Mouse (Mus musculus) forebrain, embryonic 11.5 days (tissue): ENCODE results near the gene Igf2bp2. TPM values are rescaled to one million over a fixed set of nuclear protein-coding genes. Genes with fewer than 3 reads are reported as not detected.

Experiments
- ATAC-seq: fragments of 200-750 bp; cut with Nextera tagmentation; replicated peaks from 2 replicates; pipeline ENCODE4 v1.8.0; 2017; ENCODE audit warnings: moderate TSS enrichment; ENCODE audit not compliant: low FRiP score
- DNase-seq: peaks from one replicate; pipeline ENCODE4 v3.0.0-alpha.2; 2017; ENCODE audit warnings: low spot score
- H3K27ac ChIP-seq: fragments of 300-500 bp; sonication (generic); 2 replicates; pipeline ENCODE4 v1.5.1; 2014; ENCODE audit warnings: low read depth, low read length
- H3K27me3 ChIP-seq: fragments of 300-500 bp; sonication (generic); 2 replicates; pipeline ENCODE4 v1.6.1; 2014; ENCODE audit warnings: mild to moderate bottlenecking, low read length, mixed read lengths; ENCODE audit not compliant: control insufficient read depth, insufficient read depth
- H3K36me3 ChIP-seq: fragments of 300-500 bp; sonication (generic); 2 replicates; pipeline ENCODE4 v1.6.1; 2014; ENCODE audit warnings: mild to moderate bottlenecking, low read length, moderate library complexity, mixed read lengths; ENCODE audit not compliant: control insufficient read depth, insufficient read depth
- H3K4me1 ChIP-seq: fragments of 300-500 bp; sonication (generic); replicated peaks from 2 replicates; pipeline ENCODE4 v1.6.1; 2014; ENCODE audit warnings: low read length, mixed read lengths; ENCODE audit not compliant: control insufficient read depth, insufficient read depth
- H3K4me2 ChIP-seq: fragments of 300-500 bp; sonication (generic); 2 replicates; pipeline ENCODE4 v1.6.1; 2014; ENCODE audit warnings: low read depth, mild to moderate bottlenecking, low read length, moderate library complexity, mixed read lengths; ENCODE audit not compliant: severe bottlenecking
- H3K4me3 ChIP-seq: fragments of 300-500 bp; sonication (generic); 2 replicates; pipeline ENCODE4 v1.5.1; 2014; ENCODE audit warnings: low read depth, low read length
- H3K9ac ChIP-seq: fragments of 300-500 bp; sonication (generic); 2 replicates; pipeline ENCODE4 v1.6.1; 2014; ENCODE audit warnings: low read length
- H3K9me3 ChIP-seq: fragments of 300-500 bp; sonication (generic); 2 replicates; pipeline ENCODE4 v1.6.1; 2016; ENCODE audit warnings: low read length, mixed read lengths; ENCODE audit not compliant: control insufficient read depth
- WGBS: fragments of 180-500 bp; shearing (Covaris S2); extraction: QIAGEN DNeasy Blood & Tissue Kit; methylation state at CpG from one replicate; pipeline ENCODE4 v1.1.7; 2014; 5-methylcytosine and 5-hydroxymethylcytosine counted together
- polyA plus RNA-seq: library from polyadenylated mRNA; unstranded; fragments of >200 nt; fragmentation: Nextera tagmentation; extraction: Ambion mirVana; gene quantifications from 2 replicates; pipeline ENCODE4 v1.2.1, GENCODE M21; 2014

Gene Igf2bp2
- polyA plus RNA-seq, 1 experiment from 2014 or later: 169 TPM

DNA sequence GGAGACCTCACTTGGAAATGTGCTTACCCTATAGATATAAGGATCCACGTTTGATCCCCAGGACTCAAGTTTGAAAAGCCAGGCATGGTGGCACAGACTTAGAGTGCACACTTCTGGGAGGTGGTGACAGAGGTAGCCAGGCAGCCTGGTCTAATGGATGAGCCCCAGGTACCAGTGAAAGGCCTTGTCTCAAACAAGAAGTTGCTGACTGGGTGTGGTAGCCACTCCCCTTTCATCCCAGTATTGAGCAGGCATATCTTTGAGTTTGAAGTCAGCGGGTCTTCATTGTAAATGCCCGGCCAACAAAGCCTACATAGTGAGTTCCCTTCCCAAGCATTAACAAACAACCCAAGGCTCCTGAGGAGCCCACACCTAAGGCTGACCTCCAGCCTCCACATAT, 15.7 kb upstream of the Igf2bp2 start:
- 76% methylated on average over 3 of the region's 3 CpGs for WGBS
- DNase-seq (peak; percentile 9), ATAC-seq (no peak)

DNA sequence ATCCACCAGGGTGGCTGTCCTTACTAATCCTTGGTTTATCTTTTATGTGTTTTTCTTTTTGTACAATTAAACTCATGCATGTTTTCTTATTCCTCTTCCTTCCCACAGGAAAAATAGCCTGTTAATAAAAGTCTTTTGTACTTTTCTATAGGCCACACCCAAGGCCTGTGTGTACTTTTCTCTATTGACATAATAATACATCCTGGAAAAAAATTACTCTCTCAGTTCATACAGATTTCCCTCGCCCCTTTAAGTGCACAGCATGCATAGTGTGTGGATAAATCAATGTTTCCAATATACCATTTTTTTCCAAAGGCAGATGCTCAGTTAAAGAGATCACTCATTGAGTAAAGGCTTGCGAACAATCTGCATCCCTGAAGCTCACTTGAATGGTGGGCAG, 14.9 kb upstream of the Igf2bp2 start:
- Histone ChIP-seq H3K9ac (no peak overlapping the region), H3K9me3 (no peaks in the 10 kb centered on the region; the same call in 1 of the 2 replicates), H3K27me3 (no peaks in the 10 kb centered on the region), H3K27ac (no peak overlapping the region), H3K4me1 (no peaks in the 10 kb centered on the region), H3K36me3 (no peaks in the 10 kb centered on the region), H3K4me3 (no peak overlapping the region), H3K4me2 (no peak overlapping the region)
- 82% methylated on average over 2 of the region's 2 CpGs for WGBS
- no peak for ATAC-seq
- no peak for DNase-seq

More for the DNA sequence above, 15.7 kb upstream of the Igf2bp2 start:
- H3K4me1 ChIP-seq: no peaks in the 10 kb centered on the region
- H3K9me3 ChIP-seq: no peaks in the 10 kb centered on the region; the same call in 1 of the 2 replicates
- no peak overlapping the region for H3K27ac ChIP-seq
- no peaks in the 10 kb centered on the region for H3K36me3 ChIP-seq
- H3K9ac ChIP-seq: no peak overlapping the region
- H3K4me3 ChIP-seq: no peak overlapping the region
- H3K4me2 ChIP-seq: no peak overlapping the region
- no peaks in the 10 kb centered on the region for H3K27me3 ChIP-seq

- Histone ChIP-seq H3K36me3 (no peaks in the 10 kb centered on the region), H3K4me1 (peaks cover under 1% of the 10 kb centered on the region; the same call in 1 of the 2 replicates), H3K9ac (no peak overlapping the region), H3K27ac (no peak overlapping the region), H3K4me3 (no peak overlapping the region), H3K4me2 (no peak overlapping the region), H3K27me3 (no peaks in the 10 kb centered on the region), H3K9me3 (no peaks in the 10 kb centered on the region)
- no peak for DNase-seq
- WGBS: 94% methylated on average over 8 of the region's 8 CpGs
- no peak for ATAC-seq
Observed at GRCm38 (mm10) chr16:22168731-22169130, 5.6 kb upstream of the Igf2bp2 start.

GRCm38 (mm10) chr16:22165556-22165955, 2.5 kb upstream of the Igf2bp2 start:
- H3K9ac ChIP-seq: no peak overlapping the region
- no peak overlapping the region for H3K4me3 ChIP-seq
- no peaks in the 10 kb centered on the region for H3K27me3 ChIP-seq
- peak; percentile 49 for DNase-seq
- H3K27ac ChIP-seq: no peak overlapping the region
- WGBS: 84% methylated on average over 5 of the region's 5 CpGs
- peaks cover 2% of the 10 kb centered on the region; the same call in 1 of the 2 replicates for H3K4me1 ChIP-seq
- H3K36me3 ChIP-seq: no peaks in the 10 kb centered on the region
- H3K9me3 ChIP-seq: no peaks in the 10 kb centered on the region
- H3K4me2 ChIP-seq: no peak overlapping the region
- no peak for ATAC-seq

DNA sequence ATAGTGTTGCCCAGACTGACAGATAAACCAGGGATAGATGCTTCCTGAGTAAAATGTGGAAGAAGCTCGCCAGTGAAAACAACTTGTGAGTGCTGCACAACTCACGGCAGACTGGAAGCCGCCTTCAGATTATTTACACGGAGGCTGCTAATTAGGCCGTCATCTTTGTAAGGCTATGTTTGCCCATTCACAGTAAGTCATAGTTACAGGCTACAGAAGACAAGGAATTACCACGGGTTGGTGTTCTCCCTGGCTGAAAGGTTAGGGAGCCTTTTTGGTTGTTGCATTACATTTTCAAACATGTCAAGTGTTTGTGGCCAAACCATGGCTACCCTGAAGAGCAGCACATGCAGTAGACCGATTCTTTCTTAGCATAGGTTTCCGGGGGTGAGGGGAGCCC, 1.3 kb upstream of the Igf2bp2 start:
- Histone ChIP-seq H3K27ac (no peak overlapping the region), H3K36me3 (no peaks in the 10 kb centered on the region), H3K4me3 (0 out of 2 replicates have a peak overlapping the region, but pooled peaks have one; percentile 97), H3K4me2 (peak overlapping the region; percentile 15; the same call in 1 of the 2 replicates), H3K4me1 (peaks cover 2% of the 10 kb centered on the region; the same call in 1 of the 2 replicates), H3K9ac (0 out of 2 replicates have a peak overlapping the region, but pooled peaks have one; percentile 99), H3K9me3 (no peaks in the 10 kb centered on the region), H3K27me3 (no peaks in the 10 kb centered on the region)
- peak; percentile 35 for DNase-seq
- WGBS: 50% methylated on average over 8 of the region's 8 CpGs
- no peak for ATAC-seq

- H3K27me3 ChIP-seq: no peaks in the 10 kb centered on the region
- WGBS: 1% methylated on average over 25 of the region's 27 CpGs
- no peaks in the 10 kb centered on the region for H3K9me3 ChIP-seq
- H3K4me1 ChIP-seq: peaks cover 2% of the 10 kb centered on the region; the same call in 1 of the 2 replicates
- H3K27ac ChIP-seq: peak overlapping the region; percentile 88
- peak overlapping the region; percentile 83 for H3K4me2 ChIP-seq
- peak; percentile 70 for ATAC-seq
- peak overlapping the region; percentile 97 for H3K4me3 ChIP-seq
- no peaks in the 10 kb centered on the region for H3K36me3 ChIP-seq
- peak; percentile 80 for DNase-seq
- H3K9ac ChIP-seq: peak overlapping the region; percentile 99
Observed at GRCm38 (mm10) chr16:22163456-22163851, 355 bp upstream of the Igf2bp2 start.

GRCm38 (mm10) chr16:22162066-22162511, 1.0 kb downstream of the Igf2bp2 start:
- Histone ChIP-seq H3K4me1 (peaks cover 4% of the 10 kb centered on the region; the same call in 1 of the 2 replicates), H3K27me3 (no peaks in the 10 kb centered on the region), H3K4me2 (peak overlapping the region; percentile 83), H3K4me3 (peak overlapping the region; percentile 97), H3K9me3 (no peaks in the 10 kb centered on the region), H3K36me3 (no peaks in the 10 kb centered on the region), H3K27ac (peak overlapping the region; percentile 88), H3K9ac (peak overlapping the region; percentile 99)
- DNase-seq (peak; percentile 76), ATAC-seq (peak; percentile 26)
- 0% methylated on average over 19 of the region's 19 CpGs for WGBS

- Histone ChIP-seq H3K4me1 (peaks cover 4% of the 10 kb centered on the region; the same call in 1 of the 2 replicates), H3K27ac (peak overlapping the region; percentile 88), H3K4me3 (peak overlapping the region; percentile 97), H3K36me3 (no peaks in the 10 kb centered on the region), H3K4me2 (peak overlapping the region; percentile 83), H3K9me3 (no peaks in the 10 kb centered on the region), H3K27me3 (no peaks in the 10 kb centered on the region), H3K9ac (peak overlapping the region; percentile 99)
- WGBS: 0% methylated on average over 70 of the region's 71 CpGs
- peak; percentile 81 for DNase-seq
- peak; percentile 40 for ATAC-seq
Observed at GRCm38 (mm10) chr16:22161351-22162065, 1.6 kb downstream of the Igf2bp2 start.
